Mouse (Mus musculus): ENCODE data around the gene Nedd9. TPM values are rescaled to one million over a fixed set of nuclear protein-coding genes. Genes with fewer than 3 reads are reported as not detected.

Gene Nedd9
- total and polyA plus RNA-seq, 2 experiments from 2014 or later, result 7.8 to 19.7 TPM

DNA sequence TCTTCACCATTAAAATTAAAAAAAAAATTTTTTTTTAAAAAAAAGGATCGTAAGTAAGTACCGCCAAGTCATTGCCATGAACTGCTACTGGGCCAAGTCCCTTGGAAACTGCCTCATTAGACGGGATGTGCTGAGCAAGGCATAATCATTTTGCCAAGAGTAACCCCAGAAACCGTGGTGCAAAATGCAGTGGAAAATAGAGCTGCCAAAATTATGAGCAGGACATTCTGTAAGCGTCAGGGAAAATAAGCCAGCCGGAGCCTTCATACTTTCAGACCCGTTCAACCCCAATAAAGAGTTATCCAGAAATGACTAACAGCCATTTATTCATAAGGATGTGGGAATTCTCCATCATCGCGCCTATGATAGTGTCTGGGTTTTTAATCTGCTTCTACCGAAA lies 129.2 kb downstream of the Nedd9 start:
- H3K9me3 ChIP-seq (ENCODE audit: low read length), result no peaks in the 10 kb centered on the region
- 8% methylated on average over 10 of the region's 10 CpGs for WGBS
- peak overlapping the region; percentile 61 for H3K9ac ChIP-seq (replicated peaks; ENCODE audit: low read length, poor library complexity, severe bottlenecking)
- TF ChIP-seq CTCF (IDR thresholded peaks at IDR 0.05), result no peak
- peak overlapping the region; percentile 61 for H3K4me3 ChIP-seq (ENCODE audit: low read depth, low read length)
- no peaks in the 10 kb centered on the region for H3K36me3 ChIP-seq (ENCODE audit: insufficient read depth, low read length)
- no peaks in the 10 kb centered on the region for H3K27me3 ChIP-seq (ENCODE audit: insufficient read depth, low read length)
- DNase-seq (ENCODE audit: low spot score), result no peak
- H3K27ac ChIP-seq (ENCODE audit: low read depth, low read length), result peak overlapping the region; percentile 85
- H3K4me2 ChIP-seq (ENCODE audit: low read depth, low read length, poor library complexity, severe bottlenecking), result peak overlapping the region; percentile 74
- no peak for ATAC-seq (ENCODE audit: low FRiP score)
- H3K4me1 ChIP-seq (ENCODE audit: insufficient read depth, low read length), result 0 out of 2 replicates have a peak, but pooled peaks cover 10% of the 10 kb centered on the region

DNA sequence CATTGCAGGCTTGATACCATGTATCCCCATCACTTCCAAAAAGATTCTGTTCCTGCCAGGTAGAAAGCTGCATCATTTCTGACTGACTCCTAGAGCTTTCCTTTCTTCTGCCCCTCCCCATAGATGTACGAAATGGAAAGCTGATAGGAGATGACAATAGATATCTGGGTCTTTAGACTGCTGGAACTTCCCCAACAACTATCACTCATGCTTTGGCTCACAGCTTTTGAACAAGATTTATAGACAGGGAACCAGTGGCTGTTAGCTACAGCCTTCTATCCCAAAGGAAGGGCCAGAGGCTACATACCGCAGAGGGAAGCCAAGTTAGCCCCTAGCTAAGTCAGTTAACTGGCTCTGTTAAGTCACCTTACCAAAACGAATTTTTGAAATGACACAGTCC lies 129.6 kb downstream of the Nedd9 start:
- Histone ChIP-seq H3K4me2 (ENCODE audit: low read depth, low read length, poor library complexity, severe bottlenecking) (peak overlapping the region; percentile 74), H3K4me1 (ENCODE audit: insufficient read depth, low read length) (peaks cover 13% of the 10 kb centered on the region; the same call in 1 of the 2 replicates), H3K36me3 (ENCODE audit: insufficient read depth, low read length) (no peaks in the 10 kb centered on the region), H3K27me3 (ENCODE audit: insufficient read depth, low read length) (no peaks in the 10 kb centered on the region), H3K9me3 (ENCODE audit: low read length) (no peaks in the 10 kb centered on the region), H3K4me3 (ENCODE audit: low read depth, low read length) (peak overlapping the region; percentile 61), H3K9ac (replicated peaks; ENCODE audit: low read length, poor library complexity, severe bottlenecking) (peak overlapping the region; percentile 61), H3K27ac (ENCODE audit: low read depth, low read length) (no peak overlapping the region; the same call in 1 of the 2 replicates)
- DNase-seq (ENCODE audit: low spot score), result no peak
- 20% methylated on average over 3 of the region's 3 CpGs for WGBS
- ATAC-seq (ENCODE audit: low FRiP score), result no peak
- TF ChIP-seq CTCF (IDR thresholded peaks at IDR 0.05), result no peak

DNA sequence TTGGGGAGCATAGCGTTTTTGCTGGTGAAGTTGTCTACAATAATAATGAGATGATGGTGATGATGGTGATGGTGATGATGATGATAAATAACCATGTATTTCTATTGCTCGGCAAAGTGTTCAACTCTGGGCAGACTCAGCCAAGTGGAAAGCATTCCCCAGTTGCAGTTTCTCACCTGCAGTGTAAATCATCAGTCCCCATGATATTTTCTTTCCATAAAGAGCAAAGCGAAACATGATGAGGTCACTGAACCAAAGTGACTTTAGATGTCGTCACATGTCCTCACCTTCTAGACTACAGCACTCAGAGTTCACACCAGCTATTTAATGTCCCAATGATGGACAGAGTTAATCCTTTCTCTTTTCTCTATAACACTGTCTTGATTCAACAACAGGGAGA lies 130.0 kb downstream of the Nedd9 start:
- no peaks in the 10 kb centered on the region for H3K27me3 ChIP-seq (ENCODE audit: insufficient read depth, low read length)
- ATAC-seq (ENCODE audit: low FRiP score) (no peak), DNase-seq (ENCODE audit: low spot score) (no peak)
- H3K4me1 ChIP-seq (ENCODE audit: insufficient read depth, low read length), result peaks cover 17% of the 10 kb centered on the region; the same call in 1 of the 2 replicates
- H3K27ac ChIP-seq (ENCODE audit: low read depth, low read length), result no peak overlapping the region
- WGBS, result 60% methylated on average over 4 of the region's 4 CpGs
- H3K4me2 ChIP-seq (ENCODE audit: low read depth, low read length, poor library complexity, severe bottlenecking), result peak overlapping the region; percentile 74
- H3K4me3 ChIP-seq (ENCODE audit: low read depth, low read length), result peak overlapping the region; percentile 61
- no peak overlapping the region for H3K9ac ChIP-seq (replicated peaks; ENCODE audit: low read length, poor library complexity, severe bottlenecking)
- no peaks in the 10 kb centered on the region for H3K36me3 ChIP-seq (ENCODE audit: insufficient read depth, low read length)
- no peaks in the 10 kb centered on the region for H3K9me3 ChIP-seq (ENCODE audit: low read length)
- TF ChIP-seq CTCF (IDR thresholded peaks at IDR 0.05), result no peak

DNA sequence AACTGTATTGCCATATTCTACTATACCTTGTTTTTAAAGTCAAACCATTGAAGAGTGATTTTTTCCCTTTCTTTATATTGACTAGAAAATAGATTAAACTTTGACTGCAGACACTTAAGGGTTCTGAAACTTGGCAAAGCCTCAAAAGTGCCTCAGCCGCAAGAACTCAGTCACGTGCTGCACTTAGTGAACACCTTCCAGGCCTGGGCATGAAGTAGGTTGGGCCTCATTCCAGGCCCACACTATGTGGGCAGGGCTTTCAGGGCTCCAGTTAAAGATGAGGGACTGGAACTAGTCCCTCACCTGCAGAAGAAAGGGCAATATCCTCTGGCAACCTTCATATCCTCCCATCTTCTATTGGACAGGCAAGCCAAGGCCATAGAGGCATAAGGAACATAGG lies 131.6 kb downstream of the Nedd9 start:
- Histone ChIP-seq H3K9ac (replicated peaks; ENCODE audit: low read length, poor library complexity, severe bottlenecking) (no peak overlapping the region), H3K4me3 (ENCODE audit: low read depth, low read length) (no peak overlapping the region), H3K4me2 (ENCODE audit: low read depth, low read length, poor library complexity, severe bottlenecking) (no peak overlapping the region), H3K27me3 (ENCODE audit: insufficient read depth, low read length) (no peaks in the 10 kb centered on the region), H3K36me3 (ENCODE audit: insufficient read depth, low read length) (no peaks in the 10 kb centered on the region), H3K9me3 (ENCODE audit: low read length) (no peaks in the 10 kb centered on the region), H3K4me1 (ENCODE audit: insufficient read depth, low read length) (peaks cover 16% of the 10 kb centered on the region; the same call in 1 of the 2 replicates), H3K27ac (ENCODE audit: low read depth, low read length) (no peak overlapping the region)
- no peak for ATAC-seq (ENCODE audit: low FRiP score)
- DNase-seq (ENCODE audit: low spot score), result no peak
- 61% methylated on average over 2 of the region's 2 CpGs for WGBS
- no peak for TF ChIP-seq CTCF (IDR thresholded peaks at IDR 0.05)

DNA sequence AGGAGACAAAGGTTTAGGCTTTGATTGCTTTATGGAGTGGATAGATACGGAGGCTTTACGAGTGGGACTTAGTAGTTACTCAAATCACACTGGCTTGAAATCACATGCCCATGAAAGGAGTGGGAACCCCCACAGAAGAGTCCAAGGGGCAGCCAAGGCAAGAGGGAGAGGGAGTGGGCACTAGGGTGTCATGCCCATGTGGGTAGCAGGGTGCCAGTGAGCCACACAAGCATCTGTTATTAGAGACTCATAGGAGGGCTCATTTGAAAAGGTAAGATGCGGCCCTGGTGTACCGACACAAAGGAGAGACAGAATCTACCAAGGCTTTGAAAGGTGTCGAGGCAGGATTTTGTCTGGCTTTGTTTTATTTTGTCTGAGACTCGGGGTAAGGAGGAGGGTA lies 132.6 kb downstream of the Nedd9 start:
- ATAC-seq (ENCODE audit: low FRiP score) (no peak), DNase-seq (ENCODE audit: low spot score) (no peak)
- H3K4me1 ChIP-seq (ENCODE audit: insufficient read depth, low read length), result peaks cover 14% of the 10 kb centered on the region; the same call in 1 of the 2 replicates
- H3K27me3 ChIP-seq (ENCODE audit: insufficient read depth, low read length), result no peaks in the 10 kb centered on the region
- no peaks in the 10 kb centered on the region for H3K36me3 ChIP-seq (ENCODE audit: insufficient read depth, low read length)
- no peak for TF ChIP-seq CTCF (IDR thresholded peaks at IDR 0.05)
- H3K4me2 ChIP-seq (ENCODE audit: low read depth, low read length, poor library complexity, severe bottlenecking), result peak overlapping the region; percentile 30
- H3K9me3 ChIP-seq (ENCODE audit: low read length), result no peaks in the 10 kb centered on the region
- H3K27ac ChIP-seq (ENCODE audit: low read depth, low read length), result no peak overlapping the region
- no peak overlapping the region; the same call in 1 of the 2 replicates for H3K9ac ChIP-seq (replicated peaks; ENCODE audit: low read length, poor library complexity, severe bottlenecking)
- no peak overlapping the region for H3K4me3 ChIP-seq (ENCODE audit: low read depth, low read length)
- 44% methylated on average over 6 of the region's 6 CpGs for WGBS

DNA sequence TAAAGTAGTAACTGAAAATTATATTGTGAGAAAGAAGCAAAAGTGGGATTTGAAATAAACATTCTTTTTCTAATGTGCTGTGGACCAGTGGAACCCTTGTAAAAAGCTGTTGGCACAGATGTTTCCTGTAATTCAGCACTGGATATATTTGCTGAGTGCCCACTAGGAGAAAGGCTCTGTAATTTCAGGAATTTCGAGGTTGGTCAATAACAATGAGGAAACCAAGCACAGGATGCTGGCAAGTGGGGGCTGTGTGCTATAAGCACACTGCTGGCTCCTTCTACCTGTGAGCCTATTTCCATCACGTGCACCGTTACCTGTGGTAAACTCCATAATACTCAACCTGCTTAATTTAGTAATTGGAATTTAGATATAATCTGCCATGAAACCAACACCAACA lies 133.5 kb downstream of the Nedd9 start:
- H3K36me3 ChIP-seq (ENCODE audit: insufficient read depth, low read length), result no peaks in the 10 kb centered on the region
- TF ChIP-seq CTCF (IDR thresholded peaks at IDR 0.05), result no peak
- H3K27ac ChIP-seq (ENCODE audit: low read depth, low read length), result no peak overlapping the region
- ATAC-seq (ENCODE audit: low FRiP score) (no peak), DNase-seq (ENCODE audit: low spot score) (no peak)
- 79% methylated on average over 3 of the region's 3 CpGs for WGBS
- H3K27me3 ChIP-seq (ENCODE audit: insufficient read depth, low read length), result no peaks in the 10 kb centered on the region
- no peaks in the 10 kb centered on the region for H3K9me3 ChIP-seq (ENCODE audit: low read length)
- H3K9ac ChIP-seq (replicated peaks; ENCODE audit: low read length, poor library complexity, severe bottlenecking), result no peak overlapping the region
- no peak overlapping the region for H3K4me3 ChIP-seq (ENCODE audit: low read depth, low read length)
- no peak overlapping the region for H3K4me2 ChIP-seq (ENCODE audit: low read depth, low read length, poor library complexity, severe bottlenecking)
- peaks cover 15% of the 10 kb centered on the region; the same call in 1 of the 2 replicates for H3K4me1 ChIP-seq (ENCODE audit: insufficient read depth, low read length)
